ENCODE assay signal across 8 mouse cellular contexts in genomic region chr9:64017861-64018793, GRCm38 (mm10). TPM values are rescaled to one million over a fixed set of nuclear protein-coding genes. Genes with fewer than 3 reads are reported as not detected.
DNase-seq lines count a peak whose midpoint lies in the region; ATAC-seq lines count a peak whose summit lies in the region.

No protein-coding gene starts in this region.

- under 1% methylated on average over 23 of the region's 23 CpGs for WGBS in heart, embryonic 14.5 days
- 3% methylated on average over 23 of the region's 23 CpGs for WGBS in kidney, embryonic 16.5 days

- peak overlapping the region; percentile 93 for H3K9ac ChIP-seq in heart, embryonic 14.5 days (ENCODE audit: low read length)
- peak overlapping the region; percentile 99 for H3K9ac ChIP-seq in kidney, embryonic 16.5 days (replicated peaks; ENCODE audit: low read length)

- peak; percentile 52 for ATAC-seq in heart, embryonic 14.5 days (ENCODE audit: insufficient number of reproducible peaks, insufficient read depth, low FRiP score, low read depth)
- ATAC-seq in kidney, embryonic 16.5 days (ENCODE audit: low FRiP score, low TSS enrichment): peak; percentile 82

- peak overlapping the region; percentile 94 to 97 for H3K27ac ChIP-seq in heart, embryonic 14.5 days (replicated peaks in 1 of 2; ENCODE audit: control insufficient read depth in 1 of 2, insufficient read depth in 1 of 2, low read depth in 2 of 2, low read length in 2 of 2)
- peak overlapping the region; percentile 99 for H3K27ac ChIP-seq in kidney, embryonic 16.5 days (ENCODE audit: low read length)

- H3K9me3 ChIP-seq in heart, embryonic 14.5 days (ENCODE audit: control insufficient read depth, low read length): no peaks in the 10 kb centered on the region
- H3K9me3 ChIP-seq in kidney, embryonic 16.5 days (ENCODE audit: low read length): no peaks in the 10 kb centered on the region

- peaks cover 16 to 40% of the 10 kb centered on the region in 2 experiments for H3K4me1 ChIP-seq in heart, embryonic 14.5 days (ENCODE audit: control insufficient read depth in 2 of 2, insufficient read depth in 2 of 2, low read length in 2 of 2)
- H3K4me1 ChIP-seq in kidney, embryonic 16.5 days (ENCODE audit: insufficient read depth, low read length): peaks cover 56% of the 10 kb centered on the region

- H3K4me2 ChIP-seq in heart, embryonic 14.5 days (ENCODE audit: low read length): peak overlapping the region; percentile 96
- peak overlapping the region; percentile 88 for H3K4me2 ChIP-seq in kidney, embryonic 16.5 days (replicated peaks; ENCODE audit: low read depth, low read length)

- no peaks in the 10 kb centered on the region for H3K27me3 ChIP-seq in heart, embryonic 14.5 days (ENCODE audit: control insufficient read depth, insufficient read depth, low read length)
- H3K27me3 ChIP-seq in kidney, embryonic 16.5 days (ENCODE audit: insufficient read depth, low read length): no peaks in the 10 kb centered on the region

- H3K36me3 ChIP-seq in heart, embryonic 14.5 days (ENCODE audit: control insufficient read depth, insufficient read depth, low read length): peaks cover 39% of the 10 kb centered on the region
- peaks cover 4% of the 10 kb centered on the region; the same call in 1 of the 2 replicates for H3K36me3 ChIP-seq in kidney, embryonic 16.5 days (ENCODE audit: insufficient read depth, low read length)

- peak overlapping the region; percentile 79 to 98 for H3K4me3 ChIP-seq in heart, embryonic 14.5 days (ENCODE audit: control insufficient read depth in 1 of 2, insufficient read depth in 1 of 2, low read depth in 1 of 2, low read length in 2 of 2)
- peak overlapping the region; percentile 97 for H3K4me3 ChIP-seq in kidney, embryonic 16.5 days (ENCODE audit: low read length)

- DNase-seq in WW6 (ENCODE audit: low read depth, low spot score): peak; percentile 76
- DNase-seq in embryo, embryonic 11.5 days (ENCODE audit: low read depth, low spot score): peak; percentile 62
- DNase-seq in lung, postnatal 36 days: peak; percentile 89
- DNase-seq in testis, postnatal 14 days (ENCODE audit: low spot score): peak; percentile 54
- DNase-seq in cerebellum, adult 9-11 months: no peak
- DNase-seq in gastrocnemius, adult 18-20 months (ENCODE audit: low spot score): no peak

RNA-seq across cellular contexts. Expression of gene Smad6, which starts 3.7 kb away (rescaled TPM):
- polyA plus RNA-seq in heart, embryonic 14.5 days (2014; fragmentation: Nextera tagmentation; extraction: Ambion mirVana): 18.7 and 30.8 TPM in 2 replicates
- polyA plus RNA-seq in kidney, embryonic 16.5 days (2015; fragmentation: Nextera tagmentation; extraction: Ambion mirVana): 8.1 and 8.4 TPM in 2 replicates
- total RNA-seq in gastrocnemius, adult 18-20 months (2021): 1 to 10 TPM; 5.1 TPM

Comparison
In these comparisons a context has a peak if more than half of its experiments do, and no peak if none do; other contexts are left out.
1. DNase-seq: peak in WW6 (single experiment), embryo, embryonic 11.5 days (single experiment), lung, postnatal 36 days (single experiment) and testis, postnatal 14 days (single experiment); none in cerebellum, adult 9-11 months (single experiment) and gastrocnemius, adult 18-20 months (single experiment).